Mouse (Mus musculus): Measurements from ENCODE around the gene Dnmt3a. TPM values are rescaled to one million over a fixed set of nuclear protein-coding genes. Genes with fewer than 3 reads are reported as not detected.

Gene Dnmt3a
- total RNA-seq, 2 experiments from 2014 or later, result 124 to 136 TPM

DNA sequence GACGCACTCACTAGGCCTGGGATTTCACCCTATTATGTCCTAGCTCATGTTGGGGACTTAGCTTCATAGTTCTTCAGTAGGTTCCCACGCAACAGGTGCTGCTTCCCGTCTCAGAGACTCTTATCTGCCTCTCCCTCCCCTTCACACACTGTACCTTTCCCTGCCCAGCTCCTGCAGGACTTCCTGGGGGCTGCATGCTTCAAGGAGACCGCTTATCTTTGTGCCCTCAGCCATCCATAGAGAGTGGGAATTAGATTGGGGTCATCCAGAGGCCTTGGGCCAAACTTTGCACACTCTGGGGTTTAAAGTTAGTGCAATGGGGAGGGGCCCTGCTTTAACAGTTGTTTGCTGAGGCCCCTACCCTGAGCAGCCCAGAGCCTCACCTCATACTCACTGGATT lies 21.1 kb upstream of the Dnmt3a start:
- DNase-seq (ENCODE audit: low spot score in 2 of 2), result no peak

DNA sequence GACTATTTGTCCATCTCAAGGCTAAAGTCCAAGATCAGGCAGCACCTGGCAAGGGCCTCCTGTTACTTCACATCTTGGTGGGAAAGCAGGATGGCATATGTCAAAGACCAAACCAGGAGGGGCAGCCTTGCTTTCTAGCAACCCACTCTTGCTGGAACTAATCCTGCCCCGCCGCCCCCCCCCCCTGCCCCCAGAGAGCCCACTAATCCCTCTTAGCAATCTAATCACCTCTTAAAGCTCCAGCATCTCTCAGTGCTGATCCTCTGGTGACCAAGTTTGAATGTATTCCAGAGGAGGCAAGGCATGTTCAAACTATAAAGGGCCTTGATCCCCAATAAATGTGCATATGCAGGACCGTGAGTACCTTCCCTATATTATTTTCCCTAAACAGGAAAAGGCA lies 18.8 kb upstream of the Dnmt3a start:
- DNase-seq (ENCODE audit: low spot score in 2 of 2), result no peak

DNA sequence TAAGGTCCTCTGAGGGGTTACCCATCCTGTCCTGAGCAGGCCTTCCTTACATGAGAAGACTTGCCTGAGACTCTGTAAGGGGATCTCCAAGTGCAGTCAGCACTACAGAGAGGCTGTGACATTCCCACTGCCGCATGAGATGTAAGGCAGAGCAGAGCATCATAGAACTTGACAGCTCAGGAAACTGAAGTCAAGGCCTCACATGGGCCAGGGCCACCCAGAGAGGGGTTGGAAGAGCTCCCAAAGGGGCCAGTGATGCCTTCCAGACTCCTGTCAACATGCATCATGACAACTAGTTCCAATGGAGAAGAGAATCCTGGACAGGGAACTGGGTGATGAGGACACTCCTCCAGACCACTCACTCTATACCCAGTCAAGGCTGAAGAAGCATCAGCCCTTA lies 18.3 kb upstream of the Dnmt3a start:
- DNase-seq (ENCODE audit: low spot score in 2 of 2), result no peak

DNA sequence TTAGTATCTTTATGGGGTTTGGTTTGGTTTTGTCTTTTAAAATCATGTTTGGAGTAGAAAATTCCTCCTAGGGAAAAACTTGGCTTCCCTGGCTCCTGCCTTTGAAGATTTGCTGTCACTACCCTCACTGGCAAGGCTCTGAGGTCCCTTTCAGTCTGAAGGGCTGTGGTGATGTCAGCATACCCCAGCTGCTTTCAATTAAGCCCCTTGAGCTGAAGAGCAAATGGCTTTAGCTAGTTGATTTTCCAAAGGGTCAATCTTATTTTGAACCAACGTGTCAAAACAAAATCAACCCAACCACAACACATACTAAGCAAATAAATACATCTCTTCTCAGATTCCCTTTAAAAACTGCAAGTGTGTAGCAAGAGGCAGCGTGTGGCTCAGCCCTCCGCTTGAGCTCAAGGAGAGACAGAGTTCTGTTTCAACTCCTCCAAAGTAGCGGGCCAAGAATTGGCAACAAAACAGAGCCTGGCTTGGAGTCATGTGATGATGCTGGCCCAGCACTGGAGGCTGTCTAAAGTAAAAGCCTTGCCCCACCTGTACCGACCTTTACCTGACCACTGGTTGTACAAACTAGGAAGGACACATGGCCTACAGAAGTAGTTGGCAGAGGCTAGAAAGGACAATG lies 17.3 kb upstream of the Dnmt3a start:
- DNase-seq (ENCODE audit: low spot score in 2 of 2), result no peak

DNA sequence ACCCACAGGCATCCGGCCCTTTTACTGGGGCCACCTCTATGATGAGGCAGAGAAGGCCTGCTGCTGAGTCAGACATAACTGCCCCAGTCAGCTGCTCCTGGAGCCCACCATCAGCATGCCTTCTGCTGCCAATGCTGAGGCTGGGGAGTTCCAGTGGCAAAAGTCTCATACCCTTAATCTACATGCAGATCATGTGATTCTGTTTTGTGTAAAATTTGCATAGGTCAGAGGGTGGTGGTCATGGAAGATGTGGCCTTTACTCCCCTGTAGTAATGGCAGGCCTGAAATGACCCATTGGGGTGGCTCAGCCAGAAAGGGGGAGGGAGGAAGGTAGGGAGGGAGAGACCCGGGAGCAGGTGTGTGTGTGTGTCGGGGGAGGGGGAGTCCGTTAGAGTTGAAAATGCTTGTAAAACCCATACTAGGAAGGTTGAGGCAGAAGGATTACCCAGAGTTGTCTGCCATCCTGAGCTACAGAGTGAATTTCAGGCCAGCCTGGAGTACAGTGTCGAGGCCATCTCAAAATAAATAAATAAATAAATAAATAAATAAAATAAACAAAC lies 16.1 kb upstream of the Dnmt3a start:
- DNase-seq (ENCODE audit: low spot score in 2 of 2), result no peak

DNA sequence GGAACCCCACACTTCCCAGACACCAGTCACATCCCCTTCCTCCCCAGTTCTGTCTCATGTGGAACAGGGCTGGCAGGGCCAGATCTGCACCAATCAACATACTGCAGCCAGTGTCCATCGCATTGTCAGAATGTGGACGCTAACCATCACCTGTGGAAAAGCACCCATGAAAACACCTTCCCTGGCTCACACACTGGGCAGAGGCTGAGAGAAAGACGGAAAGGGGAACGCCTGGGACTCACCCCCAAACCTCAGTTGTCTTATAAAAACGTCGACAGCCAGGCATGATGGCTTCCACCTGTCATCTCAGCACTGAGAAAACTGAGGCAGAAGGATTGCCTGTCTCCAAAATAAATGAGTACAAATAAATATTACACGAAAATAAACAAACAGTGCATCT lies 14.6 kb upstream of the Dnmt3a start:
- DNase-seq (ENCODE audit: low spot score in 2 of 2), result no peak

DNA sequence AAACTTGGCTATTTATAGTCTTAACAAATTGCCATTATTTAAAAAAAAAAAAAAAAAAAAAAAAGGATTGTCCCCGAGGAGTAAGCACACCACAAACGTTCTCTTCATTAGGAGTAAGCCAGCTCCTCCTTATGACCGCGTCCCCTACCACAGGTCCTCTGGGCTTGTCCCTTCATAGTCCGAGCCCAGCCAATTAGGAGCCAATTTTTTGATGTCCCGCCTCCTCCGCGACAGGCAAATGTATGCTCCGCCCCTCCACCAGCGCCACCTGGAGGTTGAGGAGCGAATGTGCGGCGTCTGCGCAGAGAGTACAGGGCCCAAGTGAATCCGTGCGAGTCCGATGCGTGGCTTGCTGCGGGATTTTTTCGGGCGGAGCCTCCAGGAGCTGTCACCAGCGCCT lies 14.1 kb upstream of the Dnmt3a start:
- peak; percentile 79 to 95 for DNase-seq (ENCODE audit: low spot score in 2 of 2)

DNA sequence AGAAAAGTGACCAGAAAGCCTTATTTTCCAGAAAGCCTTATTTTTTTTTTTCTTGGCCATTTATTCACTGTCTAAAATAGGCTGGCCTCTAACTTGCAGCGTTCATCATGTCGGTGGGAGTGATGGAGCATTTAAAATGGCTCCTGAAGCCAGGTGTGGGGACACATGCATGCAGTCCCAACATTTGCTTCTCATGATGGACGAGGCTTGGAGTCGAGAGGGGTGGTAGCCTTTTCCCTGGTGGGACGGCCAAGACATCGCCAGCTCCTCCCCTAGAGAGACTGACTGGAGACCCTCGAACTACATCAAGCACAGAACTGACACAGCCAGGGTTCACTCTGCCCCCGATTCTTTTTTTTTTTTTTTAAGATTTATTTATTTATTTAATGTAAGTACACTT lies 13.6 kb upstream of the Dnmt3a start:
- DNase-seq (ENCODE audit: low spot score in 2 of 2), result no peak

DNA sequence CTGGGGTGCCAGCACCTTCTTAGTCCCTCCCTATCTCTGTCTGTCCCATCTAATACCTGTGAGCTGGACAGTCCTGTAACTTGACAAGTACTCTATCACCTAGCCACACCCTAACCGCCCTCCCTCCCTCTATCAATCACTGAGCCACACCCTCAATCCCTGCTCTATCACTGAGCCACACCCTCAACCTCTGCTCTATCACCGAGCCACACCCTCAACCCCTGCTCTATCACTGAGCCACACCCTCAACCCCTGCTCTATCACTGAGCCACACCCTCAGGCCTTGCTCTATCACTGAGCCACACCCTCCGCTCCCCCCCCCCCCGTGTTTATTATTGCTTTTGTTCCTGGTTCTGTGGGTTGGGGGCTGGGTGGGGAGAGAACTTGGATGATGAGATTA lies 10.2 kb upstream of the Dnmt3a start:
- DNase-seq (ENCODE audit: low spot score in 2 of 2), result no peak

DNA sequence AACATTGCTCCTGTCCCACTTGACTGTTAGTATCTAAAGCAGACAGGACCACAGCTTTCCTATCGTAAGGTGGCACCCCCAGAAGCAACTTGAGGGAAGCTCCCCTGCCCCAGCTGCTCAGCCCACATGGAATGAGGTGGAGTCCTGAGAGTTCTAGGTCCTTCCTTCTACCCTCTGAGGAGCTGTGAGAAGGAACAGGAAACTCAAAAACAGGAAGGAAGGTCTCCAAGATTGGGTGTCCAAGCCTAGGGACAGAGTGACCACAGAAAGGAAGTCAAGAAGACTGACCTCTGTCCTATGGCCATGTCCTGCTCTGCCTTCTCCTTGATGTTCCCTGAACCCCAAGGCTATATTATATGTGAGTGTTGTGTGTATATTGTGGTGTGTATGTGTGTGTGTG lies 6.3 kb upstream of the Dnmt3a start:
- DNase-seq (ENCODE audit: low spot score in 2 of 2), result no peak

DNA sequence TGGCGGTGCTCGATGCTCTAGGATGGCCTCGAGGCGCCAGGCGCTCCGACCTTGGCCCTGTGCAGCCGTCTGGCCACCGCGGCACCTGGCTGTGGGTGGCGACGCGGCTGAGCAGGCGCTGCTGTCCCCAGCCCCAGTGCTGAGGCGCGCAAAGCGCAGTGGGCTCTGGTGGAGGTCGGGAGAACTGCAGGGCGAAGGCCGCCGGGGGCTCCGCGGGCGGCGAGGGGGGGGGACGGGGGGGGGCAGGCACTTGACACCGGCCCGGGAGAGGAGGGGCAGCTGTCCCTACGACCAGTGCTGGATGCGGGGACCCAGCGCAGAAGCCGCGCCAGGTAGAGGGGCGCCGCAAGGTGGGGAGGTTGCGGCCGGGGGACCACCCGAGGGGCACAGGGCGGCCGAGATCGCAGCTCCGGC lies 471 bp downstream of the Dnmt3a start:
- peak; percentile 58 to 72 for DNase-seq (ENCODE audit: low spot score in 2 of 2)

DNA sequence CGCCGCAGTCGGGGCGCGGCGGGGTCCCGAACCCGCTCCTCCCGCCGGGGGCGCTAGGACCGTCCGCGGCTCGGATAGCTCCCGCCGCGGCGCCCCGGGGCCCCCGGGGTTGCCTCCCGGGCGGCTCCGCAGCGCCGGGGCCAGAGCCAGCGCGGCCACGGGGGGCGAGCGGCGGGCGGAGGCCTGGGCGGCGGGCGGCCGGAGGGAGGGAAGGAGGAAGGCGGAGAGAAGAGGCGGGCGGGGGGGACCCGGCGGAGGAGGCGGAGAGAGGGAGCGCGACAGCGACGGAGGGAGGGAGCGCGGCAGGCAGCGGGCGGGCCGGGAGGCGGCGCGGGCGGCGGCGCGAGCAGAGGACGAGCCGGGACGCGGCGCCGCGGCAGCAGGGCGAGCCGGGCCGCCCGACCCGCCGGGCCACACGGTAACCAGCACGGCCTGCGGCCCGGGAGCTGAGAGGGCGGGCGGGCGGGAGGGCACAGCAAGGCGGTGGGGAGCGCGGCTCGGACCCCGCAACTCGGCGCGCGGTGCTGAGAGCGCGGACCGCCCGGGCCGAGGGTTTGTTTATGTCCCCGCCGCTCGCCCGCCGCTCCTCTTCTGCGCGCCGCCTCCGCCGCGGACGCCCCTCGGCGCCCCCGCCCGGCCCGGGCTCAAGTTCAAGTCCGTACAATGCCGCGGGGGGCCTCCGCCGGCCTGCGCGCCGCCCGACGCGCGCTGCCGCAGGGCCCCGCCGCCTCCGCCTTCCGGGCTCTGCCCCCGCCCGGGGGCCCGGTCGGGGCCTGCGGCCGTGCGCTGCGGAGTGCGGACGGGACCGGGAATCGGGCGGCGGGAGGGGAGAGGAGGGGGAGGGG lies 1.1 kb downstream of the Dnmt3a start:
- peak; percentile 52 to 53 for DNase-seq (ENCODE audit: low spot score in 2 of 2)

DNA sequence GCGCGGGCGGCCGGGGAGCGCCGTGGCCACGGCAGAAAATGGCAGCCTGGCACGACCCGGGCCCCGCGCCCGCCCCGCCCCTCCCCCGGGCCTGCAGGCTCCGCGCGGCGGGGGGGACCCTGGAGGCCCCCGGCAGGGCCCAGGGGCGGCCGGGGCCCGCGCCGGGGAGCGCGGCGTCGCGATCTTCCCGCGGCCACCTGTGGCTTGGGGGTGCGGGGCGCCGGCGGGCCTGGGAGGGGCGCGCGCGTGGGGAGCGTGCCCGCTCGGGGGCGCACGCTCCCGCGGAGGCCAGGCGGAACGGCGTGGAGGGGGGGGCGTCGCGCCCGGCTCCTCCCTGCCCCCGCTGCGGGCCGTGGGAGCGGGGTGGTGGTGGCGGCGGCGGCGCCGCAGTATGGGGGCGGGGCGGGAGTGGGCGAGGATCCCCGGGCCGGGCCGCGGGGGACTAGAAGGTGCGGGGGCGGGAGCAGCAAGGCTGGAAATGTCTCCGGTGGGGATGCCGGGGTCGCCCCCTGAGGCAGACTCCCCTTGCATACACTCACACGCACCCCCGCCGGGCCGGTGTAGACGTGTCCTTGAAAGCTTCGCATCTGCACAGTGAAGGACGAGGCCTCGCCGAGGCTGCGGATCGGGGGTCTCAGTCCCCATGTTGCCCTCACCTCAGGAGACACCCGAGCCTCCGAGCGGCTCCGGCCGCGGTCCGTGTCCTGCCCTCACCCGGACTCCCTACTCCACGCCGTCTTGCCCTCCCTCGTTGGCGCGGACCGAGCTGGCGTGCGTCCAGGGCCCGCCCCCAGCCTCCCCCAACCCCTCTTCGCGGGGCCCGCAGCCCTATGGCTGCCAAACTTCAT lies 2.0 kb downstream of the Dnmt3a start:
- DNase-seq (ENCODE audit: low spot score in 2 of 2), result peak in 1 of 2 experiments; percentile 55

DNA sequence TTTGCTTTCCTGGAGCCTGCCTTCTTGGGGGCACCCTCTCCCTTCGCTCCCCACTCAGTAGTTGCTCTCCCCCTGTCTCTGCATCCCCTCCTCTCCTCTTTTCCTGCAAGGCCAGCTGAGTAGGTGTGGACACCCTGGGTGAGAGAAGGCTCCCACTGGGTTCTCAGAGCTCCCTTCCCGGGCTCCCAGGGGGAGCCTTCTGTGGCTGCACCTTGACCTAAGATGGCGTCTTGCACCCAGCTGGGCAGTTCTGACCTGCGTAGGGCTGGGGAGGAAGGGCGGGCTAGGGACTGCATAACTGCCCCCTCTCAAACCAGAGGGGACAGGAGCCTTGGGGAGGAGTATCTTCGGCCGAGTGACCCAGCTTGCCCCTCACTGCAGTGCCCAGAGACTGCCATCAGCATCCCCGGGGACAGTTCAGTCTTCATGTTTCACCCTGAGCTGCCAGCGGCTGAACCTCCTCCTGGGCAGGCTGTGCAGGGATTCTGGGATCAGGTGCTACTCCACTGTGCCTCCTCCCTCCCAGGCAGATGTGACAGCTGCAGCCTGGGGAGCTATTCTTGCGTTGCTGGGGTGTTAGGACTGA lies 2.7 kb downstream of the Dnmt3a start:
- DNase-seq (ENCODE audit: low spot score in 2 of 2), result peak in 1 of 2 experiments; percentile 62

DNA sequence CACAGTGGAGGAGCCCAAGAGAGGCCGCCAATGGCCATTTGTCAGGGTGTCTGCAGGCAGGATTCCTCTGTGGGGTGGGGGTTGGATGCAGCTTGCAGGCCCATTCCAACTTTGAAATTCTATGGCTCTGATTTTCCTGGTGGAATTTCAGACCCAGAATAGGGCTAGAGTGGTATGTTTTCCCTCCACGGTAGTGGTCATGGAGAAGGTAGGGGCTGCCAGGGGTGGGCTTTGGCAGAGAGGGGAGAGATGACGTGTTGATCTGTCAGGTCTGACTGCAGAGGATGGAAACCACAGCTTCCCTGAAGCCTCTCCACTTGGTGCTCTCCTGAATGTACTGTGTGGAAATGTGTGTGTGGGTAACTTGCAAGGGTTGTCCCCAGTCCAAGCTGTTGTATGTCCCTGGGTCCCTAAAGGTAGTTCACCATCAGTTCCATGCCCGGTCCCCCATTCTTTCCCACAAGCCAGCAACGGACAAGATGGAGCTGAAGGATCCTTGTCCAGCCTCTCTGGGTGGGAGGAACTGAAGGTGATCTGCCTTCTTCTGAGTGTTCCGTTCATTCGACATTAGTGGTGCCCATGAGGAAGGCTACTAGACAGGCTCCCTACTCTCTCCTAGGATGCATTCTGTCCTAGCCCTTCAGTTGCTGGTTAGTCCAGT lies 3.8 kb downstream of the Dnmt3a start:
- no peak for DNase-seq (ENCODE audit: low spot score in 2 of 2)

DNA sequence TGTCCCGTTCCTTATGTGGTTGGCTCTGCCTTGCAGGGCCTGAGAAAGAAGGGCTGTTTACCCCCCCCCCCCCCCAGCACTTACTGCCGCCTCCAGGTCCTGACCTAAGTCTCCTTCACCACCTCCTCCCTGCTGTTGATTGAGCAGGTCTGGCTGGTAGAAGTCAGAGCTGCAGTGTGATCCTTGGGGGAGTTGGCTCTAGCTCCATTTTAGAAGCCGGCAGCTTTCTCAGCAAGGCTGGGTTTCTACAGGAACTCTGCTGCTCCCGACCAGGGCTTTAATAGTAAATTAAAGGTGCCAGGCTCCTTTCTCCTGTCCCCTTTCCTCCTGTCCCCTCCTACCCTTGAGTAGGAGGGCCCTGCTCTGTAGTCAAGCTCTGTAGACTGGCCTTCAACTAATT lies 4.6 kb downstream of the Dnmt3a start:
- no peak for DNase-seq (ENCODE audit: low spot score in 2 of 2)

DNA sequence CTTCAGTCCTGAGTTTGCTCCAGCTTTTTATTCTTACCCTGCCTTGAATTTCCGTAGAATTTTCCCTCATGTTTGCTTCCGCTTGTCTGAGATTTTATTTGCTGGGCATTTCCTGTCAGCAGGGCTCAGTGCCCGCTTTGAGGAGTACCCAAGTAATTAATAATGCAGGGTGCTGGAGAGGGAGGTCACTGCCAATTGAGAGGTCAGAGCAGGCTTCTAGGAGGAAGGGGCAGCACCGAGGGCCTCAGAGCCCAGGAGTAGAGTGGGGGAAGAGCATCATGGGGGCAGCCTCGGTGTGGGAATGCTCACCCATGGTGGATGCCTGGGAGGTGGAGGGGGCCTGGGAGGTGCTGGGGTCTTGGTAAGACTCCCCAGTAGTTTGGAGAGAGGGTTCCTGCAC lies 5.8 kb downstream of the Dnmt3a start:
- no peak for DNase-seq (ENCODE audit: low spot score in 2 of 2)

DNA sequence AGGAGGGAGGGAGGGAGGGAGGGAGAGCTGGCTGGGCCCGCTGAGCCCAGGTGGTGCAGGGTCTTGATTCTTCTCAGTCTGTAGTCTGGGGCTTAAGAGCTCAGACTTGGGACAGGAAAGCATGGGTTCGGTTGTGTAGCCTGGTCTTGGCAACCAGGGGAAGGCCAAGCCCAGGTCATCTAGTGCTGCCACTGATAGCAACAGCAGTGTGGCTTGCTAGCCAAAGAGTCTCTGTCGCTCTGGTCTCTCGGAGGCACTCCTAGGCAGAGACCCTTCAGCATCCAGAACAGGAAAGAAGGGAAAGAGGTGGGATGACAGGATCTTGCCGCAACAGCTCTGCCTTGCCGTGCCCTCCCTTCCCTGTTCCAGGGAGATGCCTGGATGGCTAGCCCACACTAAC lies 6.4 kb downstream of the Dnmt3a start:
- no peak for DNase-seq (ENCODE audit: low spot score in 2 of 2)

DNA sequence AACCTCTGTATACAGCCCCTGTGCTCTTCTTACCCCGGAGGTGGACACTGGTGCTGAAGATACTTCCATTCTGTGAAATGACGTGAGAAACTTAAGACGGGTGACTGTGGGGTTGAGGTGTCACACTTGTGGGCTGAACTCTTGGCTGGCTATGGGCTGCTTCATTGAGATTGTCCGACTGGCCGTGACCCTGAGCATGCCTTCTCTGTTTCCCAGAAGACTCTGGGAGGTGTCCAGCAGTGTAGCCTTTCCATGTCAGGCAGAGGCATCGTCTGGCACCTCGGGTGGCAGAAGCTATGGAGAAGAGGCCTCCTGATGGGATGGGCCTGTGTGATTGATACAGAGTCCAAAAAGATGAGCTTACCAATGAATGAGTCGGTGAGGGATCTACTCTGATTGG lies 7.3 kb downstream of the Dnmt3a start:
- DNase-seq (ENCODE audit: low spot score in 2 of 2), result no peak

DNA sequence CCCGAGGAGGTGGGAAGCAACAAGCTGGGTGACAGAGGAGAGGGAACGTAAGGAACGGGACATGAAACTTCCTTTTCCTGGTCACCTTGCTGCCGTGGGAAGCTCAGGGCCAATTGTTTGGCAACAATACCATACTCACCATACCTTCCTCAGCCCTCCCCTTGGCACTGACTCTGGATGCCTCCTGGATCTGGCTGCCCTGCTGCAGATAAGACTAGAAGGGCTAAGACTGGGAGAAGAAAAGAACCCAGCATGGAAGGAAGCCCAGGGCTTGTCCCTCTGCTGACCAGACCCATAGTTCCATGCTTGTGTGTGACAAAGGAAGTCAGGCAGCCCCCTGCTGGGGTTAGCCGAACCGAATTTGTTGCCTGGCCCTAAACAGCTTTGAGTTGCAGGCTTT lies 9.6 kb downstream of the Dnmt3a start:
- no peak for DNase-seq (ENCODE audit: low spot score in 2 of 2)

DNA sequence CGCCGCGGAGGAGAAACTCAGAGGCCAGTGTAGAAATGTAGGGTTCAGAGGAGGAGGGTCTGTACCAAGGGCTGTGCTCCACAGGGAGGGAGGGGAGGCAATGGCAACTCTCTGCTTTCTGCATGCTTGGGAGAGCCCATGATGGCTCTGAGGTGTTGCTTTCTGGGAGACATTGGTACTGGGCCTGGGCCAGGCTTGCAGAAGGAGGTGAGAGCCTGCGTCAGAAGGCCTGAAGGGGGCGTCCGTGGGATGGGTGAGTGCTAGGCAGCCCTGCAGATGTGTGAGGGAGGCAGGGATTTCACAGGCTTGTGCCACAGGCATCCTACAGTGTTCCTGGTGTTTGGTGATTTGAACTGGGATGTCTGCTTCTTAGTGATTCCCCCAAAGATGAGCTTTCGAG lies 11.2 kb downstream of the Dnmt3a start:
- no peak for DNase-seq (ENCODE audit: low spot score in 2 of 2)
